Mouse (Mus musculus): ENCODE data around the gene Ptpn14. TPM values are rescaled to one million over a fixed set of nuclear protein-coding genes. Genes with fewer than 3 reads are reported as not detected.

Ptpn14 gene
- polyA plus RNA-seq, 1 experiment from 2014 or later, result 16.1 TPM

GRCm38 (mm10) chr1:189864301-189864700 is 136.2 kb downstream of the Ptpn14 start:
- H3K4me1 ChIP-seq (ENCODE audit: insufficient read depth, low read length), result peaks cover 19% of the 10 kb centered on the region
- H3K9me3 ChIP-seq (ENCODE audit: low read length), result no peaks in the 10 kb centered on the region
- H3K4me3 ChIP-seq (ENCODE audit: low read length), result no peak overlapping the region
- 83% methylated on average over 9 of the region's 9 CpGs for WGBS
- no peak overlapping the region for H3K9ac ChIP-seq (replicated peaks; ENCODE audit: low read length)
- H3K36me3 ChIP-seq (ENCODE audit: insufficient read depth, low read length), result peaks cover 44% of the 10 kb centered on the region
- no peak for ATAC-seq (ENCODE audit: low FRiP score, low TSS enrichment)
- H3K27me3 ChIP-seq (ENCODE audit: insufficient read depth, low read length), result no peaks in the 10 kb centered on the region
- H3K27ac ChIP-seq (ENCODE audit: low read length), result no peak overlapping the region
- no peak overlapping the region for H3K4me2 ChIP-seq (replicated peaks; ENCODE audit: low read depth, low read length)

GRCm38 (mm10) chr1:189864846-189865560 is 136.9 kb downstream of the Ptpn14 start:
- H3K36me3 ChIP-seq (ENCODE audit: insufficient read depth, low read length), result peaks cover 49% of the 10 kb centered on the region
- H3K4me3 ChIP-seq (ENCODE audit: low read length), result no peak overlapping the region
- 66% methylated on average over 15 of the region's 15 CpGs for WGBS
- no peaks in the 10 kb centered on the region for H3K27me3 ChIP-seq (ENCODE audit: insufficient read depth, low read length)
- no peak overlapping the region for H3K27ac ChIP-seq (ENCODE audit: low read length)
- H3K9me3 ChIP-seq (ENCODE audit: low read length), result no peaks in the 10 kb centered on the region
- no peak overlapping the region for H3K4me2 ChIP-seq (replicated peaks; ENCODE audit: low read depth, low read length)
- no peak for ATAC-seq (ENCODE audit: low FRiP score, low TSS enrichment)
- H3K4me1 ChIP-seq (ENCODE audit: insufficient read depth, low read length), result peaks cover 19% of the 10 kb centered on the region
- no peak overlapping the region for H3K9ac ChIP-seq (replicated peaks; ENCODE audit: low read length)

GRCm38 (mm10) chr1:189866621-189867020 is 138.6 kb downstream of the Ptpn14 start:
- H3K36me3 ChIP-seq (ENCODE audit: insufficient read depth, low read length), result peaks cover 54% of the 10 kb centered on the region
- 72% methylated on average over 6 of the region's 6 CpGs for whole genome bisulfite sequencing
- peaks cover 17% of the 10 kb centered on the region for H3K4me1 ChIP-seq (ENCODE audit: insufficient read depth, low read length)
- H3K27me3 ChIP-seq (ENCODE audit: insufficient read depth, low read length), result no peaks in the 10 kb centered on the region
- H3K4me2 ChIP-seq (replicated peaks; ENCODE audit: low read depth, low read length), result no peak overlapping the region
- peak overlapping the region; percentile 85 for H3K27ac ChIP-seq (ENCODE audit: low read length)
- no peak overlapping the region for H3K4me3 ChIP-seq (ENCODE audit: low read length)
- H3K9me3 ChIP-seq (ENCODE audit: low read length), result no peaks in the 10 kb centered on the region
- ATAC-seq (ENCODE audit: low FRiP score, low TSS enrichment), result no peak
- H3K9ac ChIP-seq (replicated peaks; ENCODE audit: low read length), result peak overlapping the region; percentile 18; the same call in 1 of the 2 replicates

DNA sequence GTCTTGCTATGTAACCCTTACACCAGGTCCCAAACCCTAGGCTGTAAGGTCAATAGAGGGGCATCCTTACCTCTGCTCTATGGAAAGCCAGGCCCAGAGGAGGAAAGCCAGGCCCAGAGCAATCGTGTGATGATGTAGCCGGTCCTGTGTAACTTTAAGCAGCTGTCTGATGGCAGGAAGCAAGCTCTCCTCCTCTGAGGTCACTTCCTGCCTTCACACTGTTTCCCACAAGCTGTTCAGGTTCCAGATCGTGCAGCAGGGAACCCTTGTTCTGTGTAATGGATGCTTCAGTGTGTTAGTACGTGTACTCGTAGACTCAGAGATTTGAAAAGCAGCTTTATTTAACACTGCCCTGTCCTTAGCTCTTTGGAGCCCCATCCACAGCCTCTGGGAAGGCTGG is 139.0 kb downstream of the Ptpn14 start:
- H3K9me3 ChIP-seq (ENCODE audit: low read length), result no peaks in the 10 kb centered on the region
- H3K4me2 ChIP-seq (replicated peaks; ENCODE audit: low read depth, low read length), result 0 out of 2 replicates have a peak overlapping the region, but pooled peaks have one; percentile 2
- WGBS, result 48% methylated on average over 5 of the region's 5 CpGs
- H3K27me3 ChIP-seq (ENCODE audit: insufficient read depth, low read length), result no peaks in the 10 kb centered on the region
- peak overlapping the region; percentile 18; the same call in 1 of the 2 replicates for H3K9ac ChIP-seq (replicated peaks; ENCODE audit: low read length)
- H3K4me1 ChIP-seq (ENCODE audit: insufficient read depth, low read length), result peaks cover 17% of the 10 kb centered on the region
- ATAC-seq (ENCODE audit: low FRiP score, low TSS enrichment), result no peak; the same call in 1 of the 2 replicates
- H3K27ac ChIP-seq (ENCODE audit: low read length), result peak overlapping the region; percentile 85
- H3K4me3 ChIP-seq (ENCODE audit: low read length), result no peak overlapping the region
- H3K36me3 ChIP-seq (ENCODE audit: insufficient read depth, low read length), result peaks cover 55% of the 10 kb centered on the region

- 46% methylated on average over 9 of the region's 9 CpGs for WGBS
- Histone ChIP-seq H3K9ac (replicated peaks; ENCODE audit: low read length) (no peak overlapping the region), H3K27me3 (ENCODE audit: insufficient read depth, low read length) (no peaks in the 10 kb centered on the region), H3K9me3 (ENCODE audit: low read length) (no peaks in the 10 kb centered on the region), H3K4me1 (ENCODE audit: insufficient read depth, low read length) (peaks cover 17% of the 10 kb centered on the region), H3K4me2 (replicated peaks; ENCODE audit: low read depth, low read length) (0 out of 2 replicates have a peak overlapping the region, but pooled peaks have one; percentile 2), H3K36me3 (ENCODE audit: insufficient read depth, low read length) (peaks cover 57% of the 10 kb centered on the region), H3K4me3 (ENCODE audit: low read length) (no peak overlapping the region), H3K27ac (ENCODE audit: low read length) (peak overlapping the region; percentile 85)
- peak; percentile 83 for ATAC-seq (ENCODE audit: low FRiP score, low TSS enrichment)
Observed at GRCm38 (mm10) chr1:189867497-189867896, 139.4 kb downstream of the Ptpn14 start.

- Histone ChIP-seq H3K27ac (ENCODE audit: low read length) (0 out of 2 replicates have a peak overlapping the region, but pooled peaks have one; percentile 50), H3K4me3 (ENCODE audit: low read length) (no peak overlapping the region), H3K4me2 (replicated peaks; ENCODE audit: low read depth, low read length) (no peak overlapping the region), H3K27me3 (ENCODE audit: insufficient read depth, low read length) (no peaks in the 10 kb centered on the region), H3K9me3 (ENCODE audit: low read length) (no peaks in the 10 kb centered on the region), H3K4me1 (ENCODE audit: insufficient read depth, low read length) (peaks cover 17% of the 10 kb centered on the region), H3K9ac (replicated peaks; ENCODE audit: low read length) (no peak overlapping the region), H3K36me3 (ENCODE audit: insufficient read depth, low read length) (peaks cover 59% of the 10 kb centered on the region)
- no peak for ATAC-seq (ENCODE audit: low FRiP score, low TSS enrichment)
- WGBS, result 86% methylated on average over 10 of the region's 10 CpGs
Observed at GRCm38 (mm10) chr1:189868036-189868435, 140.0 kb downstream of the Ptpn14 start.

GRCm38 (mm10) chr1:189869651-189870270 is 141.7 kb downstream of the Ptpn14 start:
- Histone ChIP-seq H3K9me3 (ENCODE audit: low read length) (no peaks in the 10 kb centered on the region), H3K4me2 (replicated peaks; ENCODE audit: low read depth, low read length) (no peak overlapping the region), H3K27me3 (ENCODE audit: insufficient read depth, low read length) (no peaks in the 10 kb centered on the region), H3K4me3 (ENCODE audit: low read length) (no peak overlapping the region), H3K36me3 (ENCODE audit: insufficient read depth, low read length) (peaks cover 56% of the 10 kb centered on the region), H3K27ac (ENCODE audit: low read length) (no peak overlapping the region), H3K4me1 (ENCODE audit: insufficient read depth, low read length) (peaks cover 22% of the 10 kb centered on the region), H3K9ac (replicated peaks; ENCODE audit: low read length) (no peak overlapping the region)
- ATAC-seq (ENCODE audit: low FRiP score, low TSS enrichment), result no peak
- WGBS, result 92% methylated on average over 18 of the region's 18 CpGs

GRCm38 (mm10) chr1:189870539-189870938 is 142.5 kb downstream of the Ptpn14 start:
- no peak for ATAC-seq (ENCODE audit: low FRiP score, low TSS enrichment)
- no peak overlapping the region for H3K27ac ChIP-seq (ENCODE audit: low read length)
- no peaks in the 10 kb centered on the region for H3K9me3 ChIP-seq (ENCODE audit: low read length)
- H3K27me3 ChIP-seq (ENCODE audit: insufficient read depth, low read length), result no peaks in the 10 kb centered on the region
- peaks cover 30% of the 10 kb centered on the region for H3K4me1 ChIP-seq (ENCODE audit: insufficient read depth, low read length)
- H3K4me2 ChIP-seq (replicated peaks; ENCODE audit: low read depth, low read length), result no peak overlapping the region
- WGBS, result 87% methylated on average over 8 of the region's 8 CpGs
- peaks cover 49% of the 10 kb centered on the region for H3K36me3 ChIP-seq (ENCODE audit: insufficient read depth, low read length)
- H3K9ac ChIP-seq (replicated peaks; ENCODE audit: low read length), result no peak overlapping the region
- no peak overlapping the region for H3K4me3 ChIP-seq (ENCODE audit: low read length)

- Histone ChIP-seq H3K4me2 (replicated peaks; ENCODE audit: low read depth, low read length) (no peak overlapping the region), H3K4me3 (ENCODE audit: low read length) (no peak overlapping the region), H3K27me3 (ENCODE audit: insufficient read depth, low read length) (no peaks in the 10 kb centered on the region), H3K36me3 (ENCODE audit: insufficient read depth, low read length) (peaks cover 43% of the 10 kb centered on the region), H3K9me3 (ENCODE audit: low read length) (no peaks in the 10 kb centered on the region), H3K27ac (ENCODE audit: low read length) (no peak overlapping the region), H3K4me1 (ENCODE audit: insufficient read depth, low read length) (peaks cover 34% of the 10 kb centered on the region), H3K9ac (replicated peaks; ENCODE audit: low read length) (no peak overlapping the region)
- 88% methylated on average over 8 of the region's 8 CpGs for WGBS
- ATAC-seq (ENCODE audit: low FRiP score, low TSS enrichment), result no peak
Observed at GRCm38 (mm10) chr1:189871625-189872024, 143.6 kb downstream of the Ptpn14 start.

GRCm38 (mm10) chr1:189872050-189872449 is 144.0 kb downstream of the Ptpn14 start:
- no peak overlapping the region for H3K4me3 ChIP-seq (ENCODE audit: low read length)
- peaks cover 30% of the 10 kb centered on the region for H3K4me1 ChIP-seq (ENCODE audit: insufficient read depth, low read length)
- H3K4me2 ChIP-seq (replicated peaks; ENCODE audit: low read depth, low read length), result no peak overlapping the region
- WGBS, result 85% methylated on average over 4 of the region's 4 CpGs
- no peak overlapping the region for H3K27ac ChIP-seq (ENCODE audit: low read length)
- H3K27me3 ChIP-seq (ENCODE audit: insufficient read depth, low read length), result no peaks in the 10 kb centered on the region
- no peak overlapping the region for H3K9ac ChIP-seq (replicated peaks; ENCODE audit: low read length)
- no peaks in the 10 kb centered on the region for H3K9me3 ChIP-seq (ENCODE audit: low read length)
- peaks cover 43% of the 10 kb centered on the region for H3K36me3 ChIP-seq (ENCODE audit: insufficient read depth, low read length)
- no peak for ATAC-seq (ENCODE audit: low FRiP score, low TSS enrichment)

Measured in kidney, embryonic 16.5 days (tissue).